Mouse (Mus musculus) brain, embryonic 14.5 days (tissue): ENCODE measurements around the gene Irak1. TPM values are rescaled to one million over a fixed set of nuclear protein-coding genes. Genes with fewer than 3 reads are reported as not detected.

Experiments
- DNase-seq: peaks from one replicate; pipeline ENCODE4 v3.0.0-alpha.2; 2011; ENCODE audit warnings: low read depth
- CTCF ChIP-seq: fragments of 200-500 bp; IDR thresholded peaks from 2 replicates; pipeline ENCODE4 v1.5.1; 2012; ENCODE audit warnings: inconsistent platforms, mild to moderate bottlenecking, moderate library complexity, borderline replicate concordance; ENCODE audit not compliant: insufficient read depth, insufficient read length; ENCODE audit errors: extremely low read depth
- POLR2A ChIP-seq: fragments of 200-500 bp; IDR thresholded peaks from 2 replicates; pipeline ENCODE4 v1.6.1; 2012; ENCODE audit warnings: mild to moderate bottlenecking, inconsistent platforms, borderline replicate concordance; ENCODE audit not compliant: poor library complexity, insufficient read depth, insufficient read length, severe bottlenecking; ENCODE audit errors: extremely low read depth
- polyA plus RNA-seq: library from polyadenylated mRNA; depleted of rRNA; stranded (reverse); fragments of >200 nt; gene quantifications from 2 replicates; pipeline ENCODE4 v1.2.3, GENCODE M21; 2012; rRNA removed

Gene Irak1
- polyA plus RNA-seq, 1 experiment = 59.2 TPM

GRCm38 (mm10) chrX:74001024-74001423, 22.7 kb downstream of the Irak1 start:
- TF ChIP-seq POLR2A (no peak), CTCF (no peak)
- no peak for DNase-seq

- TF ChIP-seq CTCF = no peak
- no peak for TF ChIP-seq POLR2A
- peak; percentile 92 for DNase-seq
Observed at GRCm38 (mm10) chrX:73998911-73999869, 24.5 kb downstream of the Irak1 start.

DNA sequence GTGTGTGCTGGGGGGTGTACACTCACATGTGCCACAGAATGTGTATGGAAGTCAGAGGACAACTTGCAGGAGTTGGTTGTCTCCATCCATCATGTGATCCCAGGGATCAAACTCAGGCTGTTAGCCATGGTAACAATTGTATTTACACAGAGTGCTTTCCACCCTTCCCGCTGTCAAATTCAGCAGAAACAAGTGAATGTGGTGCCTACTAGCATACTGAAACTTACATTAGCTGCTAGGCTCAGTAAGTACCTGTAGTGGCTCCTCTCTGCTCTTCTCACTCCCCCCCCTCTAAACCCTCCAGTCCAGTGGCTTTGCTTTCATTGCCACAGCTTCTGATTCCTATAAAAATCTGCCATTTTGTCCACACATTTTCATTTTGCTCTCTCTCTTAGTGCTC, 45.9 kb downstream of the Irak1 start:
- TF ChIP-seq POLR2A = no peak
- no peak for TF ChIP-seq CTCF
- DNase-seq = no peak

GRCm38 (mm10) chrX:73976283-73976682, 47.4 kb downstream of the Irak1 start:
- no peak for TF ChIP-seq POLR2A
- no peak for TF ChIP-seq CTCF
- DNase-seq = no peak

- TF ChIP-seq CTCF (no peak), POLR2A (no peak)
- DNase-seq = no peak
Observed at GRCm38 (mm10) chrX:73972774-73973173, 50.9 kb downstream of the Irak1 start.

DNA sequence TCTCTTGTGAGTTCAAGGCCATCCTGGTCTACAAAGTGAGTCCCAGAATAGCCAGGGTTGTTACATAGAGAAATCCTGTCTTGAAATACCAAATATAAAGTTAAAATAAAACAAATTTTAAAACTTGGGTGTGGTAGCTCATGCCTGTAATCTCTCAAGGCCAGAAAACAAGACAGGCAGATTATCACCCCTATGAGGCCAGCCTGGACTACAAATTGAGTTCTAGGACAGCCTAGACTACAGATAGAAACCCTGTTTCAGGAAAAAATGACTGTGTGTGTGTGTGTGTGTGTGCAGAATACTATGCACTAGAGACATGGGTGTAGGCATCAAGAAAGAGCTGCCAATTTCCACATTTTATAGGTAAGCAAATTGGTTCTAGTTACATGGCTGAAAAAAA, 52.9 kb downstream of the Irak1 start:
- TF ChIP-seq POLR2A = no peak
- TF ChIP-seq CTCF = no peak

DNA sequence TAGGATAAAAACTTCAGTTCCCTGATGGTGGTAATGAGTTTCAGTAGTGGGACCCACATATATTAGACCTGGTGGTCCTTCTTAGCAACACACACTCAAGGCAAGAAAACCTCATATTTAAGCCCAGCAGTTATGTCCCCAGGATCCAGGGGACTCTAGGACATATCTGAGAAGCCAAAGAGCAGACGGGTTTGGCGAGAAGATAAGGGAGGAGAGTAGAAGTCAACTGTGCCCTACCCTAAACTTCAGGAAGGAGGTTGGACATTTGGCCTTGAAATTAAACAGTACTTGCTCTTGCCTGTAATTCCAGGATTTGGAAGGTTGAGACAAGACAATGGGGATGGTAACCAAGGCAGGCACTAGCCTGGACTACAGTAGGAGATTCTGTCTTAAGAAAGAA, 54.0 kb downstream of the Irak1 start:
- no peak for TF ChIP-seq POLR2A
- no peak for TF ChIP-seq CTCF
- no peak for DNase-seq

More for the DNA sequence above, 52.9 kb downstream of the Irak1 start:
- no peak for DNase-seq

DNA sequence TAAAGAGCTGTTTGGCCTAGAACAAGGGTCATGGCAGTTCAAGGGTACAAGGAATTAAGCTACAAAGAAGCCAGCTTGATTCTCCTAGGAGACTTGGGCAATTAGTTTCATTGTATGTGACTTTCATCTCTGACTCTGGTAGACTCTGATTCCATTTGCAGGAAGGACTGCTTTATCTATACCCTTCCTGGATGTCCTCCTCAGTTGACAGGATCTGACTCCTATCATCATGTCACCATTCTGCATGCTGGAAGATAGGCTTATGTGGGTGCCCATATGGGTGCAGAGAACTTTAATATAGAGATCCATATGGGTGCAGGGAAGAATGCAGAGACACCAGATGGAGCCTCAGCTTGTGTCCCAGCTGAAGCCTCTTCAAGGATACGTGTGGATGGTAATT, 54.6 kb downstream of the Irak1 start:
- TF ChIP-seq POLR2A (no peak), CTCF (no peak)
- no peak for DNase-seq

- peak; percentile 97 for DNase-seq
- TF ChIP-seq POLR2A (peak; percentile 69; the same call in 1 of the 2 replicates), CTCF (no peak)
Observed at GRCm38 (mm10) chrX:73967177-73968075, 56.3 kb downstream of the Irak1 start.

DNA sequence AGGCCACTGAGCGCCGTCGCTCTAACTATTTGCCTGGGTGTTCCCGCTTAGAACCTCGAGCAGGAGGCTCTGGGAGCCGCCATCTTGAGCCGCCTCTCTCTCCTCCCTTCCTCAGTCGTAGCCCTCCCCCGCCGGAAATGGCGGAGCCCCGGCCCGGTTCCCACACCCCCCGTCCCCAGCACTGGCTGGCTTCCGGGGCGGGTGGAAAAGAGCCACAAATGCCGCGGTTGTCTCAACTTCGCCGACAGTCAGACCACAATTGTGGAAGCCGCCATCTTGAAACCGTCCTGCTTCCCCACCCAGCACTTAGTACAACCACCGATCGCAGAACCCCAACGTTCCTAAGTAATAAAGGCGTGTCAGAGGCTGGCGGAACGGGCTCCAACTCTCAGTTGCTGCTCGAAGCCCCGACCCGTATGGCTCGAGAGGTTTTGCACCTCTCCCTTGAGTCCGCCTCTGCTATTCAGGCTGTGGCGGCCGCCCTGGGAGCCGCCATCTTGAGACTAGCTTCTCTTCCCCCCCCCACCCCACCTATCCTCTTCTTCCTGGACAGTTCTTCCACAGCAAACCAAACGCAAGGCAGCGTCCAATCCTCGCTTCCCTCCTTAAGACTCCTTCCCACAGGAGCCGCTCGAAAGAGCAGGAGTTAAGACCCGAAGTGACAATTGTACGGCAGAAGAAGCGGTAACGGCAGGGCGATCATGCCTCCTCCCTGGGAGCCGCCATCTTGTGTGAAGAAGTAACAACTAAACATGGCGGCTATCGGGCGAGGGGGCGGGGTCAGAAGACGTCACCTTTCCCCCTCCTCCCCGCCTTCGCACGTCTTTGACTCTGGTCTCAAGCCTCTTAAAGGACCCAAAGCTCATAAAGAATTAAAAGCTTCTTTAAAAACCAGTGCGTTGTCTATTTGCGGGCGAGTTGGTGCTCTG, 57.2 kb downstream of the Irak1 start, which contains the start of gene Hcfc1:
Gene Hcfc1, minus strand, starts transcription at position 110 of the 929 bp plus-strand sequence.
- TF ChIP-seq CTCF = no peak
- TF ChIP-seq POLR2A = peak; percentile 60; the same call in 1 of the 2 replicates
- peak; percentile 96 for DNase-seq

DNA sequence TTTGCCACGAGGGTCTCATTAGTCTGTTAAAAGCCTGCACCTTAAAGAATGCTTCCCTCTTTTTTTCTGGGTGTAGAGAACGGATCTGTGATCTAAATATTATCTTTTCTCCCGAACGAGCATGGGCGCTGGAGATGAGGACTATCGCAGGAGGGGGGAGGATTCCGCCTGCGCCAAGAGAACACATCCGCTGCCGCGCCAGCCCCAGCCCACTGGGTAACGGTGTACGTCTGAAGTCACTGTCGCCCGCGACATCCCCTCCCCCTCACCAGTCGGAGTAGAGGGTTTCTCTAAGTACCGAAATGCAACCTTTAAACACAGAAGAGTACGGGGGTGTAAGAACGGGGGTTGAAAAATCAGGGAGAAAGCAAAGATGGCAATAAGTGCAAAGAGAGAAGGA, 58.4 kb downstream of the Irak1 start:
- peak; percentile 71 for DNase-seq
- TF ChIP-seq POLR2A = no peak
- no peak for TF ChIP-seq CTCF

- no peak for TF ChIP-seq POLR2A
- TF ChIP-seq CTCF = no peak
- DNase-seq = no peak
Observed at GRCm38 (mm10) chrX:73964363-73964762, 59.4 kb downstream of the Irak1 start.

Other genes with a start within 250 kb of the Irak1 start
- gene Srpk3, start 249.5 kb downstream of the Irak1 start, polyA plus RNA-seq = 0.85 and 1.2 TPM in 2 replicates
- gene Idh3g, start 237.0 kb downstream of the Irak1 start, polyA plus RNA-seq = 382 and 510 TPM in 2 replicates
- gene Ssr4, start 236.9 kb downstream of the Irak1 start, polyA plus RNA-seq = 130 and 205 TPM in 2 replicates
- 88.2 and 125 TPM in 2 replicates for gene Pdzd4, start 198.9 kb downstream of the Irak1 start, polyA plus RNA-seq
- not detected in 2 replicates for gene Avpr2, start 131.8 kb downstream of the Irak1 start, polyA plus RNA-seq
- 141 and 249 TPM in 2 replicates for gene L1cam, start 127.8 kb downstream of the Irak1 start, polyA plus RNA-seq
- gene Arhgap4, start 102.0 kb downstream of the Irak1 start, polyA plus RNA-seq = 6.6 and 8.5 TPM in 2 replicates
- gene Naa10, start 102.0 kb downstream of the Irak1 start, polyA plus RNA-seq = 87.7 and 97.8 TPM in 2 replicates
- 8.0 and 8.7 TPM in 2 replicates for gene Renbp, start 93.1 kb downstream of the Irak1 start, polyA plus RNA-seq
- gene Hcfc1, start 57.6 kb downstream of the Irak1 start, polyA plus RNA-seq = 50.3 and 83.2 TPM in 2 replicates
- not detected in 2 replicates for gene Opn1mw, start 103.5 kb upstream of the Irak1 start, polyA plus RNA-seq
- 25.4 and 38.9 TPM in 2 replicates for gene Mecp2, start 111.4 kb upstream of the Irak1 start, polyA plus RNA-seq
- not detected in 2 replicates for gene Tex28, start 143.9 kb upstream of the Irak1 start, polyA plus RNA-seq
- gene Tktl1, start 153.3 kb upstream of the Irak1 start, polyA plus RNA-seq = not detected in 2 replicates
- gene Flna, start 225.9 kb upstream of the Irak1 start, polyA plus RNA-seq = 372 and 441 TPM in 2 replicates
- gene Emd, start 230.8 kb upstream of the Irak1 start, polyA plus RNA-seq = 84.6 and 102 TPM in 2 replicates
- gene Rpl10, start 246.9 kb upstream of the Irak1 start, polyA plus RNA-seq = 1,601 and 1,926 TPM in 2 replicates